Mouse (Mus musculus) testis, postnatal 10 days (tissue): ENCODE measurements around the gene Nhlh1.
A peak's percentile ranks its signal among the peaks of the same experiment; 100 is the strongest.

ENCODE experiments used
- DNase-seq: peaks from one replicate; pipeline ENCODE4 v3.0.0; 2021; ENCODE audit warnings: low spot score

Gene Nhlh1

DNA sequence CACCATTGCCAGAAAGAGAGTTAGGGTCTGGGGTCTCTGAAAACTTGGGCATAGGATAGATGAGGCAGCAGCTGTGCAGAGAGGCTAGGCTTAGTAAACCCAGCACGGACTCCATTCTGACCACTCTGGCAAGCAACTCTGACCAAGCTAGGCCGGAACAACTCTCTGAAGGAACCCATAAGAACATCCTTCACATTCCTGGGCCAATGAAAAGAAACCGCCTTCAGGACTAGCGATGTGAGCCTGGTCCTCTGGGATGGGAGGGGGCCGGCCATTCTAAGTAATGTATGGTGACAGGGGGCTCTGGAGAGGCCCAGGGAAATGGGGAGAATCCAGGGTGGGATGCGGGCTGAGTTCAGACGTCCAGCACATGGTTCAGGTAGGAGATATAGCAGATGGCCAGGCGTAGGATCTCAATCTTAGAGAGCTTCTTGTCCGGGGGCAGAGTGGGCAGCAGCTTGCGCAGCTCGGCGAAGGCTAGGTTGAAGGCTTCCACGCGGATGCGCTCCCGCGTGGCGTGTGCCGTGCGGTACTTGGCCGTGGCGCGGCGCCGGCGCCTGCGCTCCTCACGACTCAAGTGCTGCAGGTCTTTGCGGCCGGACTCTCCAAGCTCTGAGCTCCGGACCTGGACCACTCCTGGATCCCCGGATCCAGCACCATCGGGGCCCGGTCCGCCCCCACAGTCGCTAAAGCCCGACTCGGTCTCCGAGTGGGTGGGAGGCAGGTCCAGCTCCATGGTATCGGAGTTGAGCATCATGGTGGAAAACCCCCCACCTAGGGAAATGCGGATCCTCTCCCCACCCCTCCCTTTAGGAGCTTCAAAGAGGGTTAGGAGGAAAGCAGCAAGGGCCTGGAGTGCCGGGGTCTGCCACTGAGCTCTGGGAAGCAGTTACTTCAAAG is 3.6 kb downstream of the Nhlh1 start:
- no peak for DNase-seq

DNA sequence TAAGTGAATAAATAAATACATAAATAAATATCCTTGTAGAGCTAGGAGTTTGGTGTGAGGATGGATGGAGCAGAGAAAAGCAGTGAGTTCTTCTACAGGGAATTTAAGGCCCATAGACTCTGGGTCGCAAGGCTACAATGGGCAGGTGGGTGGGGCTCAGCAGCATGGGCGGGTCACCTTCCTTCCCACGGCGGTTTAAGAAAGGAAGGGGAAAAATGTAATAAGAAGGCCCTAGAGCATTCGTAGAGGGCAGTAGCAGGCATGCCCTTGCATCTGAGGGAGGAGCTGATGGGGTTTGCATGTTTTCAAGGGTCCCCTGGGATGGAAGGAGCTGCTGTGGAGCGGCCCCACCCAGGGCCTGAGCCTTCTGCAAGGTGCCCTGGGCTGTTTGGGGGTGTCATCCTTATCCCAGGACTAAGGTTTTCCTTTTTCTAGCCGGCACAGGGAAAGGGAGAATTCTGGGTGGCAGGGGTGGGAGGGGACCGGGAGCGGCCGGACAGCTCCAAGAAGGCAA is 4.5 kb downstream of the Nhlh1 start:
- DNase-seq: no peak

DNA sequence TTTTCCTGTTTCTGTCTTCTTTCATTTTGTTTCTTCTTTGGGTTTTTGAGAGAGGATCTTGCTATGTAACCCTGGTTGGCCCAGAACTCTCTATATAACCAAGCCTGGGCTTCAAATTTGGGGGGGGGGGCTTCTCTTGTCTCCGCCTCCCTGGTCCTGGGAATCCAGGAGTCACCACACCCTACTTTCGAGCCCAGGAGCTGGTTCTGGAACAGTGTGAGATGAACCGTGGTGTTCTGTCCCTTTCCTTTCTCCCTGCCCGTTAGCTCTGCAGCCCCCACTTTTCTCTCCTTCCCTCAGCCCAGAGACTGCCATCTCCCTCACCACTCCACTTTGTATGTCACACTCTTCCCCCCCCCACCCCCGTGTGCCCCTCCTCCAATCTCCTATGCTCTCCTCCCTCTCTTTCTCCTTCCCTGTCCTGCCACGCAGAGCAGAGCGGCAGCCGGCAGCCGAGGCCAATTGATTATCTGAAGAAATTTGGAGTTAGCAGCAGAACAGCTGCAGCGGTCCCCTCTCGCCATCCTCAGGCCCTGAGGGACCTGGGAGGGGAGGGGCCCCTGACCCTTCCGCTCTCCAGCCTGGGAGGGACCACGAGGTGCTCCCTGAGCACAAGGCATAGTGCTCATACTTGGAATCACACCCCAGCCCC is 8.1 kb downstream of the Nhlh1 start:
- no peak for DNase-seq

DNA sequence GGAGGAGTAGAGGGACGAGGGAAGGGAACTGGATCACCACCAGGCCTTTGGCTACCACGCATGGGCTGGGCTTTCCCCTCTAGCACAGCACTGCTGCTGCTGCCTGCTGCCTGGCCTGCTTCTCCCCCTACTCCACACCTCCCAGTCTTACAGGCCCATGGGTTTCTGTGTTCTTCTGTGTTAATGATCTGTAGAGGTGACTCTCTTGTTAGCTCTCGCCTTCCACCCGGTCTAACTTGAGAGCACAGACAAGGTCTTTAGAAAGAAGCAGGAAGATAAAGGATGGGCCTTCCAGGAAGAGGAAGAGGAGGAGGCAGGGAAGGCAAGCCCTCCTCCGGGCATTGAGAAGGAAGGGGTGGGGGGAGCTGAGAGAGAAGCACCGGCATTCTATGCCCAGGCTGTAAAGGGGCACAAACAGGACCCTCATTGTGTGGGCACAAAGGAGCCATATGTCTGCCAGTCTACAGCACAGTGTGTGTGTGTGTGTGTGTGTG is 9.1 kb downstream of the Nhlh1 start:
- no peak for DNase-seq

DNA sequence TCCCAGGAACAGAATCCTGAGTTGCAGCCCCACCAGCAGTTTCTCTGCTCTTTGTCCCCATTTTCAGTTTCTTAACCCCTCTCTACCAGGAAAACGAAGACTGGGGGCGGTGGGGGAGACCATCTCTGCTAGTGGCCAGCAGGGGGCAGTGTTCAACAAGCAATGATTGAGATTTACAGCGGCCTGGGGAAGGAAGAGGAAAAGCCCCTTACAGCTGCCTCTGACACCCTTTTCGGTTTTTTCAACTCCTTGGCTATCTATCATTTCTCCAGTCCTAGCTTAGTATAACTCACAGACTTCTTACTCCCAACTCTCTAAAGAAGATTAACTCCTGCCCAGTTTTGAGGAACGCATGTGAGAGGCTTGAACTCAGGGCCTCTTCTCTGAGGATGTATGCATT is 10.4 kb downstream of the Nhlh1 start:
- peak; percentile 84 for DNase-seq

DNA sequence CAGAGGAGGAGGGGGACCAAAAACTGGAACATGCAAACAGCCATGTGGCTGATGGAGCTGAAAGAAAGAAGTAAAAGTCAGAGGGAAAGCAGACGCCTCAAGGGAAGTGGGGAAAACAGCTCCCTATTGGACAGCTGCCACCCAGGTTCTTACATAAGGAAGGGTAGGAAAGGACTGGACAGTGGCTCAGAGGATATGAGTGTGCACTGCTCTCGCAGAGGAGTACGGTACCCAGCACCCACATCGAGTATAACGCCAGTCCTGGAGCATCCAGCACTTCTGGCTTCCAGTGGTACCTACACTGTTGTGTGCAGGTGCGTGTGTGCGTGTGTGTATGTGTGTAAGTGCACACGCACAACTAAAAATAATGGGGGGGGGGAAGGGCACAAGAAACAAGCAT is 11.0 kb downstream of the Nhlh1 start:
- DNase-seq: no peak

DNA sequence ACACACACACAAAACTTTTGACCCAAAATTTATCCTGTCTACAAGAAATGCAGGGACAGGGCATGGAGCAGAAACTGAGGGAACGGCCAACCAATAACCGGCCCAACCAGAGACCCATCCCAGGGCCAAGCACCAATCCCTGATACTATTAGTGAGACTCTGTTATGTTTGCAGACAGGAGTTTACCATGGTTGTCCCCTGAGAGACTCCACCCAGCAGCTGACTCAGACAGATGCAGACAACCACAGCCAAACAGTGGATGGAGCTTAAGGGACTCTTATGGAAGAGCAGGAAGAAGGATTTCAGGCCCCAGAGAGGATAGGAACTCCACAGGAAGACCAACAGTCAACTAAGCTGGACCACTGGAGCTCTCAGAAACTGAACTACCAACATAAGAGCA is 27.5 kb downstream of the Nhlh1 start:
- DNase-seq: no peak

DNA sequence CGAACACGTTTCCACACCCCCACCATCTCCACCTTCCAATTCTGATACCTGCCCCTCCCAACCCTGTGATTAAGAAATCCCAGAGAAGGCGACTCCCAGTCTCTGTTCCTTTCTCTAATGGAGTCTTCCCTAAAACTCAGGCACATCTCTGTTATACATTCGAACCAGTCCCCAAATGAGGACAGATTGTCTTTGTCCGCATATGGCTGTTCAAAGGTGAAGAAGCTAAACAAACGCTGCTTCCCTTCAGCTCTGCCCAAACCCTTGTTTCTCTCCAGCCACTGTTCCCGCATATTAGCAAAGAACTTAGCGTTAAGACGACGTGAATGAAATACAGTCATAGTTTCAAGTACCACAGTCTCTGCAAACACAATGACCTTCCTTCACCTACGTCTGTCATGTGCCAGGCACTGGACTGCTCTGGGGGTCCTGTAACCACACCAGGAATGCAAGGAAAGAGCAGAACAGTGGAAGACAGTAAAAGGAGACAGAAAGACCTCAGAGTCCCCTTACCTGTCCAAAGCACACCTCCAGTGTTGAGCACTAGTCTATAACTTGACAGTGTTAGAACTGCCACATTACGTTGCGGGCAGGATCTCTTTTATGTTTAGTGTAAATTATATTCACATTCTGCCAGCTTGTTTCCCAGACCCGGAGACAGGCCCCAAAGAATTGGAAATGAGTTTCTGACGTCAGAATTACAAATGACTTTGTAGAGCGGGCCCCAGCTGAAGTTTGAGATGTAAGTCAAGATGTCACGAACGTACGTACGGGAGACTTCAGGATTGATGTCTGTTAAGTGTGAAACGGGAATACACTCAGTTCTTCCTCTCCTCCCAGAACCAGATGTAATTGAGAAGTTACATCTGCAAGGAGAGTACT is 28.7 kb downstream of the Nhlh1 start, which contains the start of gene Vangl2:
Gene Vangl2, minus strand, starts transcription at position 51 of the 882 bp plus-strand sequence.
- no peak for DNase-seq

DNA sequence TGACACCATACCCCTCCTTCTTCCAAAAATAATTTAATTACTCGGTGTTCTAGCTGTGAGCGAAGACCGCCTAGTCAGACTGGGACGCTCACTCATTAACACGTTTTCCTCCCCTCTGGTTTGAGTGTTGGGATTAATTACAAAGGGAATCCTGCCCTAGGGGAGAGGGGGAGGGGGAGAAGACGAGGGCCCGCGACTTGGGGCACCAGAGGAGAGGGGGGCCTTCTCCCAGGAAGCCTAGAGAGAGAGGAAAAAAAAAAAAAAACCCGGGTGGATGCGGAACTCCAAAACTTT is 29.6 kb downstream of the Nhlh1 start:
- DNase-seq: no peak

DNA sequence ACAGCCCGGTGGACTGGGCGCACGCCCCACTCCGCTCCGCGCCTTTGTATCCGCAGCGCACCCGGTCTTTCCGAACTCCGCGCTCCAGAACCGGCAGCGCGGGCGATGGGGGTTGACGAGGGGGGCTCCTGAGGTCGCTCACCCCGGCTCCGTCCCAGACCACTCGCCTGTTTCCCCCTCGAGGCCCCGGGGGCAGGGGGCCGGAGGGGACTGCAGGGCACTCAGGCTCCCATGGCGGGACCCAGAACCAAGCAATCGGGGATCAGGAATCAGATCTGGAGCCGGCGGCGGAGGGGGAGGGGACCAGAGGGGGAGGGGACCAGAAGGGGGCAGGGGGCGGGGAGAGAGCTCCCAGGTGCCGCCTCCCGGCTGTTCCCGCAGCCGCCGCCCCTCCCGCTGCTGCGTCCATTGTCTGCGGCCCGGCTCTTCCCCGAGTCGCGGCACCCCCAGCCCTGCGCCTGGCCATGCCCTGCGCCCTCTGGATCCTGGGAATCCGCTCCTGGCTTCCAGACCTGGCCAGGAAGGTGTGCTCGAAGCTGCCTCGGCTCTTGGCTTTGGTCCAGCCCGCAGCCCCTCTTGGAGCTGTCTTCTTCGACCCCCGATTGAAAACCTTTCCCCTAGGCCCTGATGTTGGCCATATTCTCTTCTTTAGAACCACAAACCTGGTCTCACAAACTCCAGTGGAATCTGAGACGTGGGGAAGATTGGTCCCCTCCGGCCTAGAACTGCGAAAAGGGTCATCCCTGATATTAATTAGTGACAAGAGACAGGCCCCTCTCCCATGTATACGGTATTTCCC is 30.2 kb downstream of the Nhlh1 start:
- peak; percentile 96 for DNase-seq

DNA sequence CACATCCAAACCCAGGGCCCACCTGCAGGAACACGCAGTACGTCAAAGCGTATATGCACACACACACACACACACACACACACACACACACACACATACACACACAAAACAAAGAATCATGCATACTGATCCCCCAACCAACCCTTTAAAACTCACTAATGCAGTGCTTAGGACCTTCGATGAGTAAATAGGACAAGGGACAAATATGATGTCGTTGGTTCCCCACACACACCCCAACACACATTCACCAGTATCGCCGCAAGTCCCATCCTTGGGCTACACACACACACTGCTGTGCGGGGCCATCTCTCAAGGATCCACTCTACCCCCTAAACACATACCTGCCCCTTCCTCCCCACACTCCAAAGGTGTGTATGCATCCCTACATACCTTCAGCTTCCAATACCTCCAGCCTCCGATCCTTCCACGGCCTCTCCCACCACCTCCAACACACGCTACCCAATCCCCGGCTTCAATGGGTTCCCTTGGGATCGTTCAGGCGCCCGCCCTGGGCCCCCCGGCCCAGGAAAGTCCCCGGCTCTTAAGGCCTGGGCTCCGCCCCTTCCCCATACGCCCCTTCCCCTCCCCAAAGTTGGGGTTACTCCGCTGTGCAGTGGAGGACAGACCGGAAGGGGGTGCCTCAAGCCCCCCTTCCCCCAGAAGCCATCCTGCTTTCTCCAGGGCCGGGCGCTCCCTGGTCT is 31.0 kb downstream of the Nhlh1 start:
- no peak for DNase-seq

DNA sequence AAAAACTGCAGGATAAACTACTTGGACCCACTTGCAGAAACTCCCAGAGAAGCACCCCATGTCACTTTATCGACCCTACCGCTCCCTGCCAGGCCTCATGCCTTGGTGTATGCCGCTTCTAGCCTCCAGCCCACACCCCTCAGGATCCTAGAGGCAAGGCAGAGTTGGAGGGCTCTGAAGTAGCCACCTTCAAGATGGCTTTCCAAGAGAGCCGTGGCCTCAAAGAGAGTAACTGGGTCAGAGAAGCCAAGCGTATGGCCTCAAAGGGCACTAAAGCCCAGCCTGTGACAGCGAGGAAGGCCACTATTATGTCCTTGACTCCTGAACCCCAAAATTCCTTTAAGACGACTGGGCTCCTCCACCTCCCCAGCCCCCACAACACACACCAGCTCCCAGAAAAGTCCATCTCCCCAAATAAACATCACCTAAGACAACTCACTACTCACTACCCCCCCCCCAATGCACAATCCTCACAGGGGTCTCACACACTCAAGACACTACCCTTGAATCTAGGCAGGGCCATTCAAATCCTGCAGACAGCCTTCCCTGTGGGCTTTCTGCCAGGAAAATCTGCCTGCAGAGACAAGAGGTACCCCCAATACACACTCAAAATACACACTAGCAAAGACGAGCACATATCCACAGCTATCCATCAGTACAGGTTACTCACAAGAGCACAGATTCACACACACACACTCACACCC is 32.0 kb downstream of the Nhlh1 start:
- no peak for DNase-seq

DNA sequence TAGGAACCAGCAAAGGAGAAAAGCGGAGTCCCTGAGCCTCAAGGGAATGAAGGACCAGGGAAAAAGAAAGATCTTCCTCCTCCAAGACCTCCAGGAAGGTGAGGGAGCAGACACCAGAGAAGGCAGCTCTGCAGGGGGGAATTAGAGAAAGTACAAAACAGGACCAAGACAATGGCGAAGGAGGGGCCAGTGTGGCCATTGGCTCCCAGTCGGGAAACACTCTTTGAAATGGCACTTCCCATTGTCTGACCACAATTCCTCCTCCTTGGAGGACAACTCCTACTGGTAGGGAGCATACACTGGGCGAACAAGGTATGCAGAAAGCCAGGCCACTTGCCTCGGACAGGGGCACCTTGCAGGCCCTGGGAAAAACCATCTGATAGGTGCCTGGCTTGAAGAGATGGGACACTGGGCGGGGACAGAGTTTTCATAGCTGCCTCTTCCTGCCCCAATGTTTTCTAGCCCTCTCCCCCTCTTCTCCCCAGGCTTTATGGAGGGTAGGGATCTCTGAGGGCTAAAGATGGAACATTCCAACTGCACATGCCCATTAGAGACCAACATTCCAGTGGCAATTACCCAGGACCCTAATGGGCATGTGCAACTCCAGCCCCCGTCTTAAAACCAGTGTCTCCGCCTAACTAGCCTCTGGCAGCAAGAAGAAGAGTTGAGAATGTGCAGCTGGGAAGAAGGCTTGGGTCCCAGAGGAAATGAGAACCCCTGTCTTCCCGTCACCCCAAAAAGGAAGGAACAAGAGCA is 33.1 kb downstream of the Nhlh1 start:
- peak; percentile 37 for DNase-seq

DNA sequence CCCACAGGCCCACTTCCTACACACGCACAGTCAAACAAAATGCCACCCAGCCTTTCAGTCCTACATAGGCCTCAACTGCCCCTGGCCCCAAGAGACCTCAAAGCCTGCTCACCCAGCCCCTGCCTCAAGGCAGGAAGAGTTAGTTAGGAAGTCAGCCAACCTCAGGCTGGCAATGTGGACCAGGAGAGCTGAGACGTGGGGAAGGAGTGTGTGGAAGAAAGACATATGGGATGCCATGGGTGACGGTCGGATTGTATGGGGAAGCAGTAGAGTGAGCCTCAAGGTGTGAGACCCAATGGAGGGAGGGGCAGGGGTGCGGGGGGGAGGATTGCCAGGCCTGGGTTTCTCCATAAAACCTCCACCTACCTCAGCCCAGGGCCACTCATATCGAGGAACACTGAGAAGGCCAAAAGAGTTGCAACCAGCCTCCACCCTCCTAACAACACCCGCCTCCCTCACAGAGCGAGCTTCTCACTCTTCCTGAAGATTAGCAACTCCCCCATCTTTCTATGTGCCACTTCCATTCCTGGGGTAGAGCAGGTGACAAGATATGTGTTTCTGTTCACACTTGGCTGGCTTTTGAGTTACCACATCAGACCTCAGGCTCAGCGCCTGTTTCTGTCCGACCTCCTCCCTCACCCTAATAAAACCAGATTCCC is 37.4 kb downstream of the Nhlh1 start:
- DNase-seq: no peak

DNA sequence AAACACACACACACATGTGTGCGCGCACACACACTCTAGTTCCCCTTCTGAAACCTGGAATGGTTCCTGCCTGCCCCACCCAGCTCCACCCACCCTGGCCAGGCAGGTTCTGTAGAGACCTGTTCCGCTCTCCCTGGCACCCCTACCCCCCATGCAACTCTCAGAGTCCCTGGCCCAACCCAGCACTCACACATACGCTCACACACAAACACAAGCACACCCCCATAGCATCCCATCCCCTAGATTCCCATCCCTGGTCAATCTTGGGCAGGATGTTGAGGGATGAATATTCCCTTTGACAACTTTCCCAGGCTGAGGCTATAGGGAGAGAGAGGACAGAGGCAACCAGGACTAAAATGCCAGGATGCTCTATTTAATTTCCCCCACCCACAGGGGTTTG is 38.0 kb downstream of the Nhlh1 start:
- DNase-seq: no peak

DNA sequence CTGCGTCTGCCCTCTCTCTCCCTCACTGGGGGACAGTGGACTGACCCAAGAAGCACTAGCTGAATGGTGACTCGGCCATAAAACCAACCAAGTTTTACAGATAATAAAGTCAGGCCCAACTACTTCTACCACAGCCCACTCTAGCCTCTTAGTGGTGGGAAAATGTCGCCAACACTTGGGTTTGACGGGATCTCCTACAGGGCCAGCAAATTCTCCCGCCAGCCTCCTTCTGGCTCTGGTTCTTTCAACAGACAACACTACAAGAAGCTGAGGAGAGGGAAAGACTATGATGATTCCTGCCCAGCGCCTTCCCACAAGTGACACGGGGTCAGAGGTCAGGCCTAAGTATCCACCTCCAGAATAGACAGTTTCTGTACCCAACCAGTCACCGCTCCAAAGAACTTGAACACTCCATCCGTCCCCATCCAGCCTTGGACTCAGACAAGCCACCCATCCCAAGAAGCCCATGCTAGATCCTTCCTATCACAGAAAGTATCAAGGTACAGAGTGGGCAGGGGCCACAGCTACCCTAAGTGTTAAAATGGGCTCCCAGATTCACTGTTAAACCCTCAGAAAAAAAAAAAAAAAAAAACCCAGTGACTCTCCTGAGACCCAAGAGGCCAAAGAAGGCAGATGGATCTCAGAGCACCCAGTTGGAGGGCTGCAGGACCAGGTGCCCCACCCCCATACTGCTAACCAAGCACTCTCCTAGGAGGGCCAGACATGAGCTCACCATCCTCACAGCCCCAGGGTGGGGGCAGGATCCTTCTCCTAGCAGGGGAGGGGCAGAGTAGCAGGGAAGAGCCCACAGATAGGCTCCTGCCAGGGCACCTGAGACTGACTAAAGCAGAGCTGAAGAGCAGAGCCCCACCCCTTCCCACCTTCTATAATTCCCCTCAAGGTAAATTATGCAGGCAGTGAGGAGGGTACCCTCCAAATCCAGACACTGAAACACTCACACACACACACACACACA is 38.7 kb downstream of the Nhlh1 start:
- no peak for DNase-seq

DNA sequence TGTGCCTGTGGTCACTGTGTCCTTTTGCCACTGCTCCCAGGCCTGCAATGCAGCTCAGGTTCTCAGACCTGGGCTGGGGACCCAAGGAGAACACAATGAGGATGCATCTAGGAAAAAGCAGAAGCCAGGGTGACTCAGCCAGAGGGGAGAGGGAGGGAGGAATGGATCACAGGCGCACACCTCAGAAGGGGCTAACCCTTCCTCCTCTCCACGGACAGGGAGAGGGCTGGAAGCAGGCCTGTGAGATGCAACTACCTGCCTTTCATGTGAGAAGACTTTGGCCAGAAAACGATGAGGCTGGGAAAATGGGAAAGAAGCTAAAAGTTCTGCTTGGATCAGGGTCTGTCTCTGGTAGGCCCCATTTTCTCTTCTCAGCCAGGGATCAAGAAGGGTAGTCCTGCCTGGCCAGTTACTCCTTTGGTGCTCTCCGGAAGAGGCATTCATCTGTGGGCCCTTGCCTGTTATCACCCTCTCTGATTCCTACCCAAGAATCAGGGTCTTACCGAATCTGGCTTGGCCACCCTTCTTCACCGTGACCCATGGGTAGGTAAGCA is 39.8 kb downstream of the Nhlh1 start:
- no peak for DNase-seq
